Mouse (Mus musculus) embryo, embryonic 11 days (tissue): ENCODE data around the gene Zcchc2.
A peak's percentile ranks its signal among the peaks of the same experiment; 100 is the strongest.

Experiments
- DNase-seq: peaks from one replicate; pipeline ENCODE4 v3.0.0-alpha.2; 2015

The Zcchc2 gene

GRCm38 (mm10) chr1:106036861-106037599 lies 46.8 kb downstream of the Zcchc2 start:
- peak; percentile 73 for DNase-seq

GRCm38 (mm10) chr1:106039326-106039725 lies 49.1 kb downstream of the Zcchc2 start:
- DNase-seq, result no peak

GRCm38 (mm10) chr1:106040271-106040670 lies 50.1 kb downstream of the Zcchc2 start:
- no peak for DNase-seq

- DNase-seq, result no peak
Measured at GRCm38 (mm10) chr1:106042221-106042620, 52.0 kb downstream of the Zcchc2 start.

- no peak for DNase-seq
Measured at GRCm38 (mm10) chr1:106043053-106043820, 53.0 kb downstream of the Zcchc2 start.

GRCm38 (mm10) chr1:106049036-106049435 lies 58.8 kb downstream of the Zcchc2 start:
- DNase-seq, result no peak

- DNase-seq, result no peak
Measured at GRCm38 (mm10) chr1:106054978-106055377, 64.8 kb downstream of the Zcchc2 start.

GRCm38 (mm10) chr1:106058355-106058754 lies 68.1 kb downstream of the Zcchc2 start:
- no peak for DNase-seq

GRCm38 (mm10) chr1:106059516-106060277 lies 69.5 kb downstream of the Zcchc2 start:
- DNase-seq, result no peak

- DNase-seq, result no peak
Measured at GRCm38 (mm10) chr1:106061185-106061910, 71.1 kb downstream of the Zcchc2 start.

- DNase-seq, result no peak
Measured at GRCm38 (mm10) chr1:106062891-106063590, 72.8 kb downstream of the Zcchc2 start.

- DNase-seq, result no peak
Measured at GRCm38 (mm10) chr1:106063591-106064170, 73.5 kb downstream of the Zcchc2 start.

GRCm38 (mm10) chr1:106064291-106064690 lies 74.1 kb downstream of the Zcchc2 start:
- DNase-seq, result no peak

- no peak for DNase-seq
Measured at GRCm38 (mm10) chr1:106064711-106065110, 74.5 kb downstream of the Zcchc2 start.

GRCm38 (mm10) chr1:106065679-106066078 lies 75.5 kb downstream of the Zcchc2 start:
- peak; percentile 42 for DNase-seq

- DNase-seq, result no peak
Measured at GRCm38 (mm10) chr1:106067306-106067705, 77.1 kb downstream of the Zcchc2 start.

GRCm38 (mm10) chr1:106069867-106070543 lies 79.8 kb downstream of the Zcchc2 start:
- DNase-seq, result no peak

- DNase-seq, result no peak
Measured at GRCm38 (mm10) chr1:106070814-106071213, 80.6 kb downstream of the Zcchc2 start.

GRCm38 (mm10) chr1:106071237-106072070 lies 81.2 kb downstream of the Zcchc2 start:
- peak; percentile 79 for DNase-seq

- DNase-seq, result peak; percentile 61
Measured at GRCm38 (mm10) chr1:106072071-106072440, 81.8 kb downstream of the Zcchc2 start.
